Mouse (Mus musculus): ENCODE results near the gene Tulp2.

Tulp2 gene

DNA sequence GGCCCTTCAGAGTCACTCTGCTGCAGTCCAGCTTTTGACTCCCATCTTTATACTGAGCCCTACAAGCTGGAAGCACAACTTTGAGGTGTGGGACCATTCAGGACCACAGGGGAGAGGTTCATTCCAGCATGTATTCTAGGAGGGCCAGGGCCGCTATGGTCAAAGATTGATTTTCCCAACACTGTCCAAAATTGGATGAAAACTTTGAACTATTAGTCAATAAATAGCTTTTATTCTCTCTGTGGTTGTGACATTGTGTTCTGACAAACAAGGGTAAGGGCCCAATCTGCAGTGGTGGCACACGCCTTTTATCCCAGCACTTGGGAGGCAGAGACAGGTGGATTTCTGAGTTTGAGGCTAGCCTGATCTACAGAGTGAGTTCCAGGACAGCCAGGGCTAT lies 72.3 kb downstream of the Tulp2 start:
- no peak for DNase-seq (ENCODE audit: low spot score in 2 of 2)

GRCm38 (mm10) chr7:45554744-45555143 lies 73.1 kb downstream of the Tulp2 start, which contains the start of gene Hsd17b14:
Hsd17b14 (plus strand) TSS chr7:45554893.
- no peak for DNase-seq (ENCODE audit: low spot score in 2 of 2)

- DNase-seq (ENCODE audit: low spot score in 2 of 2) = peak; percentile 74
Observed at GRCm38 (mm10) chr7:45555787-45556186, 74.1 kb downstream of the Tulp2 start.

DNA sequence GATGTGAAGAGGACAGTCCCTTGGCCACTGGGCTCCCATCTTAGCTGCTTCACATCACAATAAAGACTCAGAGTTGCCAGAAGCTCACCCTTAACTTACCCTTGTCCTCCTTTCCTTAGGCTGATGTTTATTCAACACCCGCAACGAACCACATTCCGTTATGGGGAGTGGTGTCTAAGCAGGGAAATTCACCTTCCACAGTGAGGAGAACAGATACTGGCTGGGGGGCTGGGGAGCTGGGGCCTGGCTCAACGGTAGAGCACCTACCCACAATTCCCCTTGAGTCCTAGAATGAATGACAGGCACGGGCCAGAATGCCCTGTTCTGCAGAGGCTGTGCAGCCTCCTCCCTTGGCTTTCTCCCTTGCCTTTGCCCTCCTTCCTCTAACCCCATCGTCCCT lies 77.2 kb downstream of the Tulp2 start:
- DNase-seq (ENCODE audit: low spot score in 2 of 2) = no peak

- DNase-seq (ENCODE audit: low spot score in 2 of 2) = no peak
Observed at GRCm38 (mm10) chr7:45560241-45560640, 78.6 kb downstream of the Tulp2 start.

DNA sequence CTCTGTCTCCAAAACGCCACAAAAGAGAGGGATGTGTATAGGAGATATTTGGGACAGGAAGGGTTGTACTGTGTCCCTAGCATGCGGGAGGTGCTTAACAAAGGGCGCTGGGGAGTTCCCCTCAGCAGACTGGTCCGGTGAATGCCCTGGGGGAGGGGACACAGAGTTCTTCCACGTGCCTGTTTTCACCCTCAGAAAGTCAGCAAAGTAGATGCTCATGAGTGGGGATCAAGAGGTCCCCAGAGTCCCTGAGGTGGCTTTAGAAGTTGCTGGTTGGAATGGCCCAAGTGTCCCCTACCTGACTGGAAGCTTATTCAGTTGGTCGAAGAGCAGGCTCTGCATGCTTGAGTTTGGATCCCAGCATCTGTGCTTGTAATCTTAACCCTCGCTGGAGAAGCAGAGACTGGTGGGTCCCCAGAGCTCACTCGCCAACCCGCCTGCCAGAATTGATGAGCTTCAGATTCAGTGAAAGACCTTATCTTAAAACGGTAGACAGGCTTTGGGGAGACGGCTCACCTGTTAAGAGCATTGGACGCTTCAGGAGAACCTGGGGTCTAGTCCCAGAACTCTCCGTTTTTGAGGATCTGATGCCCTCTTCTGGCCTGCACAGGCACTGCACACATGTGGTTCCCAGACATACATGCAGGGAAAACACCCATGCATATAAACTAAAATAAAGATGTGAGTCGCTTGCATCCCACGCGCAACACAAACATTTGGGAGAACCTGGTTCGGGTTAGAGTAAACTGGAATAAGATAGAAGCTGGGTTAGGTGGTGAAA lies 79.4 kb downstream of the Tulp2 start:
- peak; percentile 79 to 86 for DNase-seq (ENCODE audit: low spot score in 2 of 2)

DNA sequence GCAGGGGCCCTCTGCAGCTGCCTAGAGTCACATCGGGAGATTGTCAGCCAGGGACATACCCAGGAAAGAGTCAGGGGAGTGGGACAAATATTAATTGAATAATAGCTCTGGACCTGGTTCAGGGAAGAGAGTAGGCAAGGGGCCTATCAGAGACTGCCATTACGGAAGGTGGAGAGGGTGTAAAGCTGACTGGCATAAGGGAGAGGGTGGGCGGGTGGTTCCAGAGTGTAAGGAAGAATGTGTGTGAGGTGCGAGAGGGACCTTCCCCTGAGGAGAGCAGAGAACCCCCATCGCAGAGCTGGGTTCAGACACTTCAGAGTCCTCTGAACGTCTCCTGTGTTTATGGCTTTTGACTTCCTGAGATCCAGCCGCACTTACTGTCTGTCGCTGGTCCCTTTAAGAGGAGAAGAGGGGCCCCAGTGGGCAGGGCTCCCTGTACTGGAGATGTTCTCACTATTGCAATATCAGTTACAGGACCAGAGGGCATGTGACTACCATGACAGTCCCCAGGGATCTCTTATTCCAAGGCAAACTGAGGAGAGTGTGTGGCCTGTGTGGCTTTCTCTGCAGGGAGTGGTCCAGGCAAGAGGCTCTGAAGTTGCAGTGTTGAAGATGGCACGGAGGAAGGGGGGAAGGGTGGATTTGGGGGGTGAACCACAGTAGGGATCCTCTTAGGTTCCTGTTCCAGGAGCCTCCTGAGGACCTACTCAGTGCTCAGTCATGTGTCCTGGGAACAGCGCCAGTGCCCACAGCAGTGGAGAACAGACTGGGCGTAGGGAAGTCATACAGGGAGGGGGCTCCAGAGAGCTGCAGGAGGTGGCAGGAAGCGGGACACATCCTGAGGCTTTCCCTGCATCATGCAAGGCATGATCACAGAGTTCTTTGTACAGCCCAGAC lies 80.2 kb downstream of the Tulp2 start:
- DNase-seq (ENCODE audit: low spot score in 2 of 2) = no peak

GRCm38 (mm10) chr7:45564811-45565210 lies 83.1 kb downstream of the Tulp2 start:
- no peak for DNase-seq (ENCODE audit: low spot score in 2 of 2)

DNA sequence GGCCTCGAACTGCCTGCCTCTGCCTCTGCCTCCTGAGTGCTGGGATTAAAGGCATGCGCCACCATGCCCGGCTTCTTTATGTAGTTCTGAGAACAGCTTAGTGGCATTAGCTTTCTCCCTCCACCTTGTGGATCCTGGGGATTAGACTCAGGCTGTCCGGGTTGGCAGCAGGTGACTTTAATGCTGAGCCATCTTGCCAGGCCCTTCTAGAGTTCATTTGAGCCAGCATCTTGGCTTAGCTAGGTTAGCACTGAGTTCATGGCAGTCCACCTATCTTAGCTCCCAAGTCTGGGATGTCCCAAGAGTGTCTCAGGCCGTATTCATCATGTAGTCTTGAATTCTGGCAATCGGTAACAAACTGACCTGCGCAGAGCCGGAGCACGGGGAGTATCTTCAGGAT lies 83.8 kb downstream of the Tulp2 start:
- no peak for DNase-seq (ENCODE audit: low spot score in 2 of 2)

DNA sequence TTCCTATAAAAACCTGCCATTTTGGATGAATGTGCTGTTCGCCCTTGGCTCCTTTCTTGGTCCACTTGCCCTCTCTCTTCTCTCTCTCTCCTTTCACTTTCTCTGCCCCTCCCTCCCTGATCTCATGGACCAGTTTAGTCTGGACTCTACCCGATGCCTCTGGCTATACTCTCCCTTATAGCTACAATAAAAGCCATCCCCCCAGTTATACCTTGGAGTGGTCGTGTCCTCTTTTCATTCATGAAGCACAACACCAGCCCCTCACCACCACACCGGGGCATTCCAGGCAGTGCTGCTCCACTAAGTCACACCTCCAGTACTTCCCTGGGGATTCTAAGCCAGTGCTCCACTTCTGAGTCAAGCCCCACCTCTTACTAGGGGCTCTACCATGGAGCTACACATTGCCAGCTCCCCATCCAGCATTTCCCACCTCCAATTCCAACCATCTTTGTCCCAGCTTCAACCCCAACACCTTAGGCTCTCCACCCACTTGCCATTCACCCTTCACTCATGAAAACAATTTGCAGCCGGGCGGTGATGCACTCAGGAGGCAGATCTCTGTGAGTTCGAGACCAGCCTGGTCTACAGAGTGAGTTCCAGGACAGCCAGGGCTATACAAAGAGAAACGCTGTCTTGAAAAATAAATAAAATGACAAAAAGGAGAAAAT lies 85.6 kb downstream of the Tulp2 start:
- DNase-seq (ENCODE audit: low spot score in 2 of 2) = no peak

- peak; percentile 85 to 90 for DNase-seq (ENCODE audit: low spot score in 2 of 2)
Observed at GRCm38 (mm10) chr7:45567780-45568516, 86.3 kb downstream of the Tulp2 start.

DNA sequence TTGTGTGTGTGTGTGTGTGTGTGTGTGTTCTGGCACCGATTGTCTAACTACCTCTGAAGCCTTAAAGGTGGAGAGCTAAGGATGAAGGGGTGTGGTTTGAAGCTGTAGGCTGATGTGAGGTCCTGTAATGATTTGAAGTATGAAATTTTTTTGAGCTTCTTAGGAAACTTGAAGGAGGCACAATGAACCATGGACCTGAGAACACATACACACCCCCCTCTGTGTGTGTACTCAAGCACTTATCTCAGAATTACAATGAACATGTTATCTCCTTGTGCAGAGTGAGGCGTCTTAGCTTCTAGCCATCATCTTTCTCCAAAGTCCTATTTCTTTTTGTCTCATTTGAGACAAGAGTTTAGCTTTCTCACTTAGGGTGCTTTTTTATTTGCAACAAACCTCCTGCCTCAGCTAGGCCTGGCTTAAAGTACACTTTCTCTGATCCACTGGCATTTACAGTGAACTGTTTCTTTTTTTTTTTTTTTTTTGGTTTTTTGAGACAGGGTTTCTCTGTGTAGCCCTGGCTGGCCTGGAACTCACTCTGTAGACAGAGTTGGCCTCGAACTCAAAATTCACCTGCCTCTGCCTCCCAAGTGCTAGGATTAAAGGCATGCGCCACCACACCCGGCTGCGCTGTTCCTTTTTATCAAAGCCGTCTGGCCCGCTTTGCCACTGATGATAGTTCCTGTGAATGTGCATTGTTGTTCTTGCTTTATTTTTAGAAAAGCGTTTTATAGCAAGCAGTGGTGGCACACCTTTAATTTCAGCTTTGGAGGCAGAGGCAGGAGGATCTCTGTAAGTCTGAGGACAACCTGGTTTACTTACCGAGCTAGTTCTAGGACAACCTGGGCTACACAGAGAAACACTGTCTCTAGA lies 87.2 kb downstream of the Tulp2 start:
- no peak for DNase-seq (ENCODE audit: low spot score in 2 of 2)

DNA sequence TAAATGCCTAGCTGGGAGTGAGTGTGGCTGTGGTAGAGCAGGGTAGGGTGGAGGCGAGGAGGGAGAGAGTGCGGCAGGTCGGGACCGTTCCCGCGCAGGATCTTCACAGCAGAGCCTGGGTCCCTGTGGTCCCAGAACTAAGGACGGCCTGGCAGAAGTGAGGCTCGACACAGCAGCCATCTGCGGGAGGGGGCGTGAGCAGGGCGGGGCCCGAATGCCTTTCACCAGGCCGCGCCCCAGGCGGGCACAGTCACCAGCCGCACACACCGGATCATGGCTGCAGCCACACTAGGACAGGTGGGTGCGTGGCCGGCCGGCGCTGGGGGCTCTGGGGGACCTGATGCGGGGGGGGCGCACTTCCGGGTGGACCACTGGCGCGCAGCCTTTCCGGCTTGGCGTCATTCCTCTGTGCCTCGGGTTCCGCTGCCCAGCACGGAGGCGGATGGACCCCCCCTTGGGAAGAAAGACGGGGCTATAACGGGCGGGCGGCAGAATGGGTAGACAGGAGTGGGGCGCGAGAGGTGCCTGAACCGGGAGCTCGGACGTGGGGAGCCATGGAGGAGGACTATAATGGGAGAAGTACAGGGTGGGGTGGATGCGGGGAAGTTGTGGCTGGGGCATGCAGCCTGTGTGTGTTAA lies 88.5 kb downstream of the Tulp2 start, which contains the start of gene Bcat2:
Gene Bcat2 (plus strand): TSS at position 51 of the 639 bp plus-strand sequence.
- peak; percentile 51 to 53 for DNase-seq (ENCODE audit: low spot score in 2 of 2)

- DNase-seq (ENCODE audit: low spot score in 2 of 2) = no peak
Observed at GRCm38 (mm10) chr7:45571966-45572365, 90.3 kb downstream of the Tulp2 start.

All from frontal cortex, postnatal 36 days (tissue).